Mouse (Mus musculus): ENCODE measurements around the gene Gmppb.
A peak's percentile ranks its signal among the peaks of the same experiment; 100 is the strongest.
"Not testable (repeated sequence)": the region's sequence is repeated elsewhere in the genome, so short reads cannot be mapped to it uniquely, and the experiment has no call there.

Gmppb gene

GRCm38 (mm10) chr9:108049016-108049455 is at the start of gene Gmppb:
Gene Gmppb, plus strand, starts transcription at chr9:108049242.
- peak; percentile 91 for DNase-seq (ENCODE audit: low read depth, low spot score)

DNA sequence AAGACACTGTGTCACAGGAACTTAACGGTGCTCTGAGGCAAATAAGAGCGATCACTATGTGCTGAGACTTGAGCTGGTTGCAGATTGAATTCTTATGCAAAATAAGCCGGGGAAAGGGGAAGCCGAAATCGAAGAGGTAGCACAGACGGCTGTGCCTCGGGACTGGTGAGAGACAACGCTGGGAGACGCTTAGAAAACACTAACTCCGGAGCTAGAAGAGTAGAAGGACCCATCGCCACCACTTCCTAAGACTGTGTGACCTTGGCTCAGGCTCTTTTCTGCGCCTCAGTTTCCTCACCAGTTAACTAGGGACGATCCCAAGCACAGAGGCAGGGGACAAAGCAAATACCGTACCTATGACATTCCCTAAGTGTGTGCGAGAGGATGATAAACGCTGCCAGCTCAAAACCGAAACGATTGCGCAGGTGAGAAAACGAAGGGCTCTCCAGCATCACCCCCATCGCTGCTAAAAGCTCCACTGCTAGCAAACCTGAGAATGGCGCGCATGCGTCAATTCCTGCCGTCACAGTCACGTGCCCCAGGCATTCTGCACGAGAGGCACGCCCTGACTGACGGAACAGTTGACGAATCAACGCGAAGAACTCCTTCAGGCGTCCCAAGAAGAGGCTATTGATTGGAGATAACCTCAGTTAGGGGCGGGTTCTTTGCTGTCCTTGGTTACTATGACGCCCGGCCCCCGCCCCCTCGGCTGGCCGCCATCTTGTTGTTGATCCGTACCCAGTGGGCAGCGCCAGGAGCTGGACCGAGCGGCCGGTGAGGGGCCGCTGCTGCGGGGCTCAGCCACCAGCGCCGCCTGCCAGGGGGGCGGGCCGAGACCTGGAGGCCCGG is 46.9 kb upstream of the Gmppb start, which contains the start of gene Ip6k1:
Gene Ip6k1 (plus strand): TSS at position 580 of the 849 bp plus-strand sequence.
- DNase-seq (ENCODE audit: low read depth, low spot score), result peak; percentile 100

- peak; percentile 39 for DNase-seq (ENCODE audit: low read depth, low spot score)
Measured at GRCm38 (mm10) chr9:108002778-108003530, 46.1 kb upstream of the Gmppb start.

GRCm38 (mm10) chr9:108003531-108003890 is 45.5 kb upstream of the Gmppb start:
- DNase-seq (ENCODE audit: low read depth, low spot score), result no peak

- DNase-seq (ENCODE audit: low read depth, low spot score), result no peak
Measured at GRCm38 (mm10) chr9:108008041-108008440, 41.0 kb upstream of the Gmppb start.

DNA sequence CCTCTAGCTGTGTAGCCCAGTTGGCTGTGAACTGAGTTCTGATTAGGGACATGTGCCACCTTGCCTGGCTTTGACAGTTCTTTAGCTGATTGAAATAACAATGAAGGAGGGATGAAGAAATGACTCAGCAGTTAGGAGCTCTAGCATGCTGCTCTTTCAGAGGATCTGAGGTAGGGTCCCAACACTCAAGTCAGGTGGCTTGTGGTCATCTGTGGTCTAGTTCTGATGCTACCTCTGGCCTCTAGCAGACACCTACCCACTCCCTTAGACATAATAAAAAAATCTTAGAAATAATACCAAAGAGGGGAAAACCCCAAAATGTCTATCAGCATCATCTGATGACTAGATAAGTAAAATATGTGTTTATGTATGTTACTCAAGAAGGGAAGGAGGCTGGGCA is 38.7 kb upstream of the Gmppb start:
- no peak for DNase-seq (ENCODE audit: low read depth, low spot score)

- not testable (repeated sequence) for DNase-seq (ENCODE audit: low read depth, low spot score)
Measured at GRCm38 (mm10) chr9:108013577-108013976, 35.5 kb upstream of the Gmppb start.

GRCm38 (mm10) chr9:108017127-108017526 is 31.9 kb upstream of the Gmppb start:
- DNase-seq (ENCODE audit: low read depth, low spot score), result no peak

- no peak for DNase-seq (ENCODE audit: low read depth, low spot score)
Measured at GRCm38 (mm10) chr9:108020741-108021140, 28.3 kb upstream of the Gmppb start.

GRCm38 (mm10) chr9:108023216-108023615 is 25.8 kb upstream of the Gmppb start:
- DNase-seq (ENCODE audit: low read depth, low spot score), result no peak

- no peak for DNase-seq (ENCODE audit: low read depth, low spot score)
Measured at GRCm38 (mm10) chr9:108026584-108026983, 22.5 kb upstream of the Gmppb start.

- DNase-seq (ENCODE audit: low read depth, low spot score), result no peak
Measured at GRCm38 (mm10) chr9:108027867-108028266, 21.2 kb upstream of the Gmppb start.

DNA sequence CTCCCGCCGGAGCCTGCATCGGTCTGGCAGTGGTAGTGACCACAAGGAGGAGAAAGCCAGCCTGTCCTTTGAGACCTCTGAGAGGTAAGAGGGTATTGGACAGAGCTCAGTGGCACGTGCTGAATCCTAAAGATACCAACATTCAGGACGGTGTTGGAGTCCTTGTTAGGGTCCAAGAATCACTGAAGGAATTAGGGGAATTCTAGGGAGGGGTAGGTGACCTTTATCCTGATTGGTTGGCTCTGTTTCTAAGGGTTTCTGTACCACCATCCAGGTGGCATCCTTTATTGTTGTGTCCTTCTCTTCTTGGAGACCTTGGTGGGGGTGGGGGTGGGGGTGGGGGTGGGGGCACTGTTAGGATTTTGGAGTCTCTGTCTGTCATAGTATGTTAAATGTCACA is 16.9 kb upstream of the Gmppb start:
- DNase-seq (ENCODE audit: low read depth, low spot score), result no peak

DNA sequence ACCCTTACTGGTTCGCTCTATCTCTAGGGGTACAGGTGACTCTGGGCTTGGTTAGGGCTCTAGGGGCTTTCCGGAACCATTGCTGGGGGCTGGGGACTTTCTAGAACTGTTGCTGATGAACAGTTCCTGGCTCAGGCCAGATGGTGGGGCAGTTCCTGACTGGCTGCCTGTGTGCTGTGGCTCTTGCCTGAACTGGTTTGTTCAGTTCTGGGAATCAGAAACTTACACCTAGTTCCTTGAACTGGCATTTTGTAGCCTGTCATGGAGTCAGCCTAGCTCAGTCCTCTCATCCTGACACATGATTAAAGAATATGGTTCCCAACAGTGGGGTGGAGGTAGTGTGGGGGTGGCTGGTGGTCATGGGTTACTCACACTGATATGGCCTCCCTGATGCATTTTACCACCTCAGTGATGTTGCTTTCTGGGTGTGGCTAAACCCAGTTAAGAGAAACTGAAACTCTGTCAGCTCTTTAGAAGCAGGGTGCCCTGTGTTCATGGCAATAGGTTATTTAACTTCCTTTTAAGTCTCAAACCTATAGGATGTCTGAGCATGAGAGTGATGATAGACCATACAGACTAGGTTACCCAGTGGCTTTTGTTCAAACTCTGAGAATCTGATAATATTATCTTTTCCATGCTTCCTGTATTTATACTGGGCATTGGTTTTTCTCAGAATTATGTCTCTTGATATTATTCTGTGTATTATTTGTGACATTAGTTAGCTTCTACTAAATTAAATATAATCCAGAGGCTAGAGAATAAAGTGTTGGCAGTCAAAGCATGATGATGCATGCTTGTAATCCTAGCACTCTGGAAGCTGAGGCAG is 13.5 kb upstream of the Gmppb start:
- no peak for DNase-seq (ENCODE audit: low read depth, low spot score)

DNA sequence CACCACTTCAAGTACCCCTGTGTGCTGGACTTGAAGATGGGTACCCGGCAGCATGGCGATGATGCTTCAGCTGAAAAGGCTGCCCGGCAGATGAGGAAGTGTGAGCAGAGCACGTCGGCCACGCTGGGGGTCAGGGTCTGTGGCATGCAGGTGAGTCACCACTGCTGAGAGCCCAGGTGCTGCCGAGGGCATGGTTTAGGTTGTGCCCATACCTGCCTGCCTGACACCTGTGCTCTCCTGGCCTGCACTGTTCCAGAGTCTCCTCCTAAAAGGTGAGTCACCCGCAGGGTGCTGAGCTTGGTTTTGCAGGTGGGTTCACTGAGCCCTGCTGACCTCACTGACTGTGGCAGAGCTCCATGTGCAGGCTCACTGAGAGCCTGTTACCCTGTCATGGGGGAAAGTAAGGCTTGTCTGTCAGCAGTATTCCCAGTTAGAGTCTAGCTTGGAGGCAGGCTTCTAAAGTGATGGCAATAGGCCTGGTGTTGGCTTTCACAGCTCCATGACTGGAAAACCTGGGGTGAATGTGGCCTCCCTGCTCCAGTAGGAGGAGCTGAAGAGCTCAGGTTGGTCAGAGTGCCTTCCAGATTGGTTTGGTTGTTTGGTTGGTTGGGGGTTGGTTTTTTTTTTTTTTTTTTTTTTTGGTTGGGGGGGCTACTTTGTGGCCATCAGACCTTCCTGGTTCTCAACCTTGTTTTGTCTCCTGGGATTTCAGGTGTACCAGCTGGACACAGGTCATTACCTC is 4.1 kb upstream of the Gmppb start:
- DNase-seq (ENCODE audit: low read depth, low spot score), result no peak

GRCm38 (mm10) chr9:108046582-108046981 is 2.5 kb upstream of the Gmppb start:
- DNase-seq (ENCODE audit: low read depth, low spot score), result no peak

GRCm38 (mm10) chr9:108047601-108048565 is 1.2 kb upstream of the Gmppb start:
- DNase-seq (ENCODE audit: low read depth, low spot score), result no peak

- no peak for DNase-seq (ENCODE audit: low read depth, low spot score)
Measured at GRCm38 (mm10) chr9:108048566-108048955, 481 bp upstream of the Gmppb start.

GRCm38 (mm10) chr9:108049561-108050251 is 664 bp downstream of the Gmppb start:
- no peak for DNase-seq (ENCODE audit: low read depth, low spot score)

All from c-Kit-negative CD71-positive TER-119-positive erythroid progenitor cells, embryonic 14.5 days (primary cell).